Mouse (Mus musculus): ENCODE results near the gene Swsap1.

- TF ChIP-seq POLR2A (IDR thresholded peaks at IDR 0.05; ENCODE audit: low read depth, low read length) (no peak), CTCF (IDR thresholded peaks at IDR 0.05; ENCODE audit: borderline replicate concordance, insufficient read depth, low read length) (no peak)
These were observed 44.7 kb downstream of the Swsap1 start for GRCm38 (mm10) chr9:22000296-22000695.

Data from embryonic fibroblast, embryonic 13.5 days (primary cell).